Mouse (Mus musculus): Measurements from ENCODE around the gene Tmem9.

The Tmem9 gene

DNA sequence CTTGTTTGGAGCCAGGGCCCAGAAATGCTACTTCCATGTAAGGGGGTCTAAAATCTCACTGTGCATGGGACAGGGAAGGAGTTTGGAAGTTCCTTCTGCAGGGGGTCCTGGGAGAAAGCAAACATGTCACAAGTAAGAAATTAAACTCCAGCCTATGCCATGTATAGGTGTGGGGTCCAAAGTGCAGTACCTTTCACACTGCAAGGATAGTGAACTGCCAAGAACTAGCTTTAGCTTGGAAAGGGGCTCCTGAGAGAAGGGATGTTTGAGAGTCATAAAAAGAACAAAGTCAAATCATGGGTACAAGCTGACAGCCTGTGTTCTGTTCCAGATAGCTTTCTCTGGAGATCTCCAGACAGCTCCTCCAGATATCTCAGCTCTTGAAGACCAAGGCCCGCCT lies 73.2 kb downstream of the Tmem9 start:
- no peak for DNase-seq (ENCODE audit: low read depth in 1 of 2, low spot score in 2 of 2)
